Mouse (Mus musculus): ENCODE results near the gene Pacsin2.
A peak's percentile ranks its signal among the peaks of the same experiment; 100 is the strongest.
"Not testable (repeated sequence)": the region's sequence is repeated elsewhere in the genome, so short reads cannot be mapped to it uniquely, and the experiment has no call there.

Pacsin2 gene

GRCm38 (mm10) chr15:83423589-83424384, 40.6 kb downstream of the Pacsin2 start:
- no peak for DNase-seq (ENCODE audit: low spot score)

GRCm38 (mm10) chr15:83422299-83422981, 42.0 kb downstream of the Pacsin2 start:
- DNase-seq (ENCODE audit: low spot score), result no peak

- DNase-seq (ENCODE audit: low spot score), result no peak
Observed at GRCm38 (mm10) chr15:83419562-83419961, 44.8 kb downstream of the Pacsin2 start.

GRCm38 (mm10) chr15:83418685-83419084, 45.7 kb downstream of the Pacsin2 start:
- DNase-seq (ENCODE audit: low spot score), result no peak

- no peak for DNase-seq (ENCODE audit: low spot score)
Observed at GRCm38 (mm10) chr15:83417916-83418315, 46.5 kb downstream of the Pacsin2 start.

- DNase-seq (ENCODE audit: low spot score), result no peak
Observed at GRCm38 (mm10) chr15:83417407-83417806, 47.0 kb downstream of the Pacsin2 start.

GRCm38 (mm10) chr15:83415391-83415790, 49.0 kb downstream of the Pacsin2 start:
- DNase-seq (ENCODE audit: low spot score), result no peak

GRCm38 (mm10) chr15:83411616-83412015, 52.8 kb downstream of the Pacsin2 start:
- peak; percentile 63 for DNase-seq (ENCODE audit: low spot score)

GRCm38 (mm10) chr15:83410735-83411134, 53.7 kb downstream of the Pacsin2 start:
- DNase-seq (ENCODE audit: low spot score), result no peak

- DNase-seq (ENCODE audit: low spot score), result no peak
Observed at GRCm38 (mm10) chr15:83410270-83410669, 54.1 kb downstream of the Pacsin2 start.

- peak; percentile 68 for DNase-seq (ENCODE audit: low spot score)
Observed at GRCm38 (mm10) chr15:83408692-83409442, 55.5 kb downstream of the Pacsin2 start.

GRCm38 (mm10) chr15:83408216-83408615, 56.2 kb downstream of the Pacsin2 start:
- DNase-seq (ENCODE audit: low spot score), result peak; percentile 46

- DNase-seq (ENCODE audit: low spot score), result no peak
Observed at GRCm38 (mm10) chr15:83407502-83407901, 56.9 kb downstream of the Pacsin2 start.

GRCm38 (mm10) chr15:83405866-83406265, 58.5 kb downstream of the Pacsin2 start:
- not testable (repeated sequence) for DNase-seq (ENCODE audit: low spot score)

- DNase-seq (ENCODE audit: low spot score), result no peak
Observed at GRCm38 (mm10) chr15:83404008-83404407, 60.4 kb downstream of the Pacsin2 start.

- no peak for DNase-seq (ENCODE audit: low spot score)
Observed at GRCm38 (mm10) chr15:83403016-83403415, 61.4 kb downstream of the Pacsin2 start.

- DNase-seq (ENCODE audit: low spot score), result no peak
Observed at GRCm38 (mm10) chr15:83392722-83393121, 71.7 kb downstream of the Pacsin2 start.

- no peak for DNase-seq (ENCODE audit: low spot score)
Observed at GRCm38 (mm10) chr15:83387911-83388310, 76.5 kb downstream of the Pacsin2 start.

- DNase-seq (ENCODE audit: low spot score), result no peak
Observed at GRCm38 (mm10) chr15:83383633-83384032, 80.8 kb downstream of the Pacsin2 start.

- no peak for DNase-seq (ENCODE audit: low spot score)
Observed at GRCm38 (mm10) chr15:83383136-83383535, 81.3 kb downstream of the Pacsin2 start.

GRCm38 (mm10) chr15:83382467-83382866, 81.9 kb downstream of the Pacsin2 start:
- DNase-seq (ENCODE audit: low spot score), result no peak

GRCm38 (mm10) chr15:83377153-83377552, 87.3 kb downstream of the Pacsin2 start:
- DNase-seq (ENCODE audit: low spot score), result no peak

- DNase-seq (ENCODE audit: low spot score), result peak; percentile 79
Observed at GRCm38 (mm10) chr15:83375136-83375535, 89.3 kb downstream of the Pacsin2 start.
